Mouse (Mus musculus): ENCODE data around the gene Coro6.

The Coro6 gene

DNA sequence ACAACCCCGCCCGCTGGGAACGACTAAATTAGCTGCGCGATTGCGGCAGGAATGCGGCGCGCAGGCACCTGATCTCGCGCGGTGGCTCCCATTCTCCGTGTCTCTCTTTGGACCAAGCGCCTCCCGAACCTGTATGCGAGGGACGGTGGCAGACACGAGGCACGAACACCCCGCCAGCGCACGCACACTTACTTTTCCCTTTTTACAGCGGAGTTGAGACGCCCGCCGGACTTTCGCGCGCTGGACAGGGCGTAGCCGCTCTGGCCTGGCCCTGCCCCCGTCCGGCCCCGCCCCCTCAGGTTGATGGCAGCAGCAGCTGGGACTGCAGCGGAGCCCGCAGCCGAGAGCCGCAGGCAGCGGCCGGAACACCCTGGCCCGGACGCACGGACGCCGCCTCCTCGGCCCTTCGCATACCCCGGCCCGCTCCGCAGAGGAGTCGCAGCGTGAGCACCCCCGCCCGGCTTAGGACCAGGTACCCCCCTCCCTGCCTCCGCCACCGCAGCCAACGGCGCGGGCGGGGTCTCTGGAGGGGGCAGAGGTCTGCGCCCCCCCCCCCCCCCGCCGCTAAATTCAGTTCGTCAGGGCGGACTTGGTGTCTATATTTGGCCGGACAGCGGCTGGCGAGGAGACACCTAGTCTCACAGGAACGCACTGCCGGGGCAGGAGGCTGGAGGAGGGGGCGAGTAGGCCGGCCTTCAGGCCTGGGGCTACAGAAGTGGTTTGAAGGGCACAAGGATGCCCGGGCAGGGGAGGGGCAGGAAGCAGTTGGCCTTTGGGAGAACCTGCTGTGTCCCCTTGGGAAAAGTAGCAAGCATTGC is at the start of gene Coro6:
Coro6 (plus strand) TSS at position 129 of the 818 bp plus-strand sequence.
- peak; percentile 63 for DNase-seq (ENCODE audit: low spot score)

- DNase-seq (ENCODE audit: low spot score): no peak
These were observed 47.9 kb upstream of the Coro6 start for GRCm38 (mm10) chr11:77414141-77414839.

- no peak for DNase-seq (ENCODE audit: low spot score)
These were observed 45.8 kb upstream of the Coro6 start for GRCm38 (mm10) chr11:77416212-77417000.

GRCm38 (mm10) chr11:77418021-77418420 is 44.2 kb upstream of the Coro6 start:
- DNase-seq (ENCODE audit: low spot score): no peak

GRCm38 (mm10) chr11:77423175-77423859 is 38.9 kb upstream of the Coro6 start:
- peak; percentile 72 for DNase-seq (ENCODE audit: low spot score)

- no peak for DNase-seq (ENCODE audit: low spot score)
These were observed 33.8 kb upstream of the Coro6 start for GRCm38 (mm10) chr11:77428446-77428845.

GRCm38 (mm10) chr11:77437026-77437425 is 25.2 kb upstream of the Coro6 start:
- DNase-seq (ENCODE audit: low spot score): no peak

DNA sequence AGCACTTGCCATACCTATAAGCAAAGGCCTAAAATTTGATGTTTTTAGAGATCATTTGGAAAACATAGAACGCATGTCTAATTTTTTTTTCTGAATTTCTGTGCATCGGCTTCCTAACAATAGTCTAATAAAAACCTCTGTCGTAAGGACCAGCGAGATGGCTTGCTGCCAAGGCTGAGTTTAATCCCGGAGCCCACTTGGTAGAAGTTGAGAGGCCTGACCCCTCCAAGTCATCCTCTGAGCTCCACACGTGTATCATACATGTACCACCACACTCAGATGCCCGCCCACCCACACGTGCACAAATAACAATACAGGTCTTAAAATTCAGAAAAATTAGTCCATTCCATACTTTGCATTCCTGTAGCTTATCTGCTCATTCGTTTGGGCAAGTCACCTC is 22.1 kb upstream of the Coro6 start:
- DNase-seq (ENCODE audit: low spot score): no peak

DNA sequence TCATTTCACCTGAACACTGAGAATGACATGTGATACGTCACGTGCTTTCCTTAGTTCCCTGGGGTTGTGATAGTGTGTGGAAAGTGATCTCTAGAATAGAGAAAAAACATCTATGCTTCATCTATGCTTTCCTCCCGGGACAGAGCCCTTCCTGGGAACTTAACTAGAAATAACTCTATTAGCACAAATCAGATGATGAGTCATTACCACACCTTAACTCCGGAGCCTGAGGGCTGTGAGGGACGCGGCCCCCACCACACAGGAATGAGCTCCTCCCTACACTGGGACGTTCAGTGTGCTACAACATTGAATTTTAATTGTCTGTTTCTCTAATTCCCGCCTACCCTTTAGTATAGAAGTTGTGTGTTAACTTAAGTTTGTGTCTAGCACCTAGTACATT is 21.2 kb upstream of the Coro6 start:
- no peak for DNase-seq (ENCODE audit: low spot score)

GRCm38 (mm10) chr11:77442186-77443170 is 19.7 kb upstream of the Coro6 start:
- no peak for DNase-seq (ENCODE audit: low spot score)

DNA sequence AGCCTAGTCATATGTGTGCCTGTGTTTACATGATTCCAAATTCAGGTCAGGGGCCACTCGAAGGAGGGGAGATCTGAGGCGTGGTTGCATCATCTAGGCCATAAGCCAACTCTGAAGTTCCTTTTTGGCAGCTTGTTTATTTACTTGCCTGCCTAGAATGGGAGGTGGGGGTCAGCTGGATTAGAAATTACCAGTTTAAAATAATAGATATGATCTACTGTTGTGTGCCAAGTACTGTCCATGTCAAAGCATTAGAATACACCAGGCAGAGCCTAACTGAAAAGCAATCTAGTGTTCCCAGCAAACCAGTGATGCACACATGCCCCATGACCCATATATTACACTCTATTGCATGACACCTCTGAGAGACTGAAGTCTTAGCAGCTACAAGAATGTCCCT is 17.3 kb upstream of the Coro6 start:
- DNase-seq (ENCODE audit: low spot score): no peak

- DNase-seq (ENCODE audit: low spot score): peak; percentile 47
These were observed 15.6 kb upstream of the Coro6 start for GRCm38 (mm10) chr11:77446628-77447041.

GRCm38 (mm10) chr11:77449224-77449623 is 13.0 kb upstream of the Coro6 start:
- DNase-seq (ENCODE audit: low spot score): no peak

GRCm38 (mm10) chr11:77451670-77452069 is 10.5 kb upstream of the Coro6 start:
- DNase-seq (ENCODE audit: low spot score): no peak

- no peak for DNase-seq (ENCODE audit: low spot score)
These were observed 8.8 kb upstream of the Coro6 start for GRCm38 (mm10) chr11:77453388-77453787.

DNA sequence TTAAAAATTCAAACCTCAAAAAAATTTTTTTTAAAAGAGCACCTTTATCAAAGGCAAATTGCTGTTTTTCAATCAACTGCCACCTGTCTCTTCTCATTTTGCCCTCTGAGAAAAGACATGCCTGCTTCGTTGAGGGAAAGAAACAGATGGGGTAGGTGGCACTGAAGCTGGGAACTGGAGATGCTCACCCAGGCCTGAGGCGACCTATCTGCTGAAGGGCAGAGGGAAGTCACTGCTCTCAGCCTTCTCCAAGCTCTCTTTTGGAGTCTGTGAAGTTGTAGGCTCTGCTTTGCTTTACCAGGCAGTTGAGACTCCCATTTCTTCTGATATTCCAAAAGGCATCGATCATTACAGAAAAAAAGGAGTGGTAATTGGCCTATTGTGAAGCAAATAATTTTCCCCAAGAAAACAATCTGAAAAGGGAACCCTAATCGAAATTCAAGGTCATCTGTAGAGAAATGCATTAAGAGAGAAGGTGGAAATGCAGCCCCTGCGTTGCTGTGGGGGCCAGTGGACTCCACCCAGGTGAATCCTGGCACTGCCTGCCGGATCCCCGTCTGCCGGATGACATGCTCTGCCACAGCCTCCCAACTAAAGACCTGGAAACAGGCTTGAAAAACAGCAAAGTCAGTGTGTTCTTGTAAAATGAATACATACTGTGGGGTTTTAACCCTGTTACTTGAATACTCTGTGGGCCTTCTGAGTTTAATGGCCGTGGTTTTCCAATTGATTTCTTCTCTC is 6.3 kb upstream of the Coro6 start:
- no peak for DNase-seq (ENCODE audit: low spot score)

DNA sequence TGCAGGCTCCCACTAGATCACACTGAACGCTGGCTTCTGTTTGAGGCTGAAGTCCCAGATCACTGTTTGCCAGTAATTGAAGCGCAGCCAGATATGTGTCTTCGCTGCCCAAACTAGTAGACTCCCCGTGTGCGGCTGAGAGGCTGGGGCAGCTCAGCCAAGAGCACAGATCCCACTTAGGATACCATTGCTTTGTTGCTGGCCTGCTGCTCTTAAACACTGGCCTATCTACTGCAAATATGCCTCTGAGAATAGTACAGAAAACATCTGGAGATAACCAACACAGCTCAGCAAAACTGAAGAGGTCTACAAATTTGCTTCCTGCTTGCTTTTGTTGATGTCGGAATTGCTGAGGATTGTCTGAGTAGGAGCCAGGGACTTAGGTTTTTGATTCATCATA is 5.3 kb upstream of the Coro6 start:
- DNase-seq (ENCODE audit: low spot score): no peak

GRCm38 (mm10) chr11:77461856-77462255 is 355 bp upstream of the Coro6 start:
- no peak for DNase-seq (ENCODE audit: low spot score)

DNA sequence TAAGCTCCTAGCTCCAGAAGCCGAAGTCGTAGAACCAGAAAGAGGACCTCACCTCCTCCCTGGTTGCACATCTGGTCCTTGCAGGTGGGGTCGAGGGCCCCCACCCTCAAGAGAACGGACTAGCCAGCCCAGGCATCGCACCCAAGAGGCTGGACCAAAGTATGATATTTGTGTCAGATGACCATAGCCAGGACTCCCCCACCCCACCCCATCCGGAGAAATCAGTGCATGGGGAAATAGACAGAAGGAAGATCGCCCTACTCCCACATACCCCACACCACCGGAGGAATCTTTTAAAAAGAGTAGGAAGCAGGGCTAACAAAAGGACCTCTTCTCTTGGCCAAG is 862 bp downstream of the Coro6 start:
- DNase-seq (ENCODE audit: low spot score): no peak

DNA sequence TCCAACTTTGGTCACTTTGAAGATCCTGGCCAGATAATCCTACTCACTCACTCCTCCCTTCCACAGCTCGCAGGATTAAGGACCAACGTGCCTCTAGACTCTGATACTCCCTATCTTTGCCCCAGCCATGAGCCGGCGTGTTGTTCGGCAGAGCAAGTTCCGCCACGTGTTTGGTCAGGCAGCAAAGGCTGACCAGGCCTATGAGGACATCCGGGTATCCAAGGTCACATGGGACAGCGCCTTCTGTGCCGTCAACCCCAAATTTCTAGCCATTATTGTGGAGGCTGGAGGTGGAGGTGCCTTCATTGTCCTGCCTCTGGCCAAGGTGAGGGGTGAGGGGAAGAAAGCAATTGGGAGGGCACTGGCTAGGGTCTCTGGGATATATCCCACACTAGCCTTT is 1.6 kb downstream of the Coro6 start:
- no peak for DNase-seq (ENCODE audit: low spot score)

Measured in ovary, adult 18-20 months (tissue).